Mouse (Mus musculus) limb, embryonic 14.5 days (tissue): Measurements from ENCODE around the gene D230025D16Rik. TPM values are rescaled to one million over a fixed set of nuclear protein-coding genes. Genes with fewer than 3 reads are reported as not detected.

Source experiments
- ATAC-seq: fragments of 200-750 bp; cut with Nextera tagmentation; 2 replicates; pipeline ENCODE4 v1.8.0; 2017; ENCODE audit warnings: low read depth, moderate number of reproducible peaks, moderate TSS enrichment; ENCODE audit not compliant: low FRiP score
- DNase-seq: peaks from one replicate; pipeline ENCODE4 v3.0.0-alpha.2; 2015; ENCODE audit warnings: low spot score
- H3K27ac ChIP-seq: fragments of 300-500 bp; sonication (generic); replicated peaks from 2 replicates; pipeline ENCODE4 v1.5.1; 2014; ENCODE audit warnings: low read depth, mild to moderate bottlenecking, low read length, moderate library complexity, mixed read lengths
- H3K27me3 ChIP-seq: fragments of 300-500 bp; sonication (generic); 2 replicates; pipeline ENCODE4 v1.6.1; 2014; ENCODE audit warnings: low read length, mixed read lengths; ENCODE audit not compliant: control insufficient read depth, insufficient read depth
- H3K36me3 ChIP-seq: fragments of 300-500 bp; sonication (generic); 2 replicates; pipeline ENCODE4 v1.6.1; 2014; ENCODE audit warnings: mild to moderate bottlenecking, low read length, moderate library complexity, mixed read lengths; ENCODE audit not compliant: control insufficient read depth, insufficient read depth
- H3K4me1 ChIP-seq: fragments of 300-500 bp; sonication (generic); 2 replicates; pipeline ENCODE4 v1.6.1; 2014; ENCODE audit warnings: antibody characterized with exemption, low read length, mixed read lengths; ENCODE audit not compliant: control insufficient read depth, insufficient read depth
- H3K4me2 ChIP-seq: fragments of 300-500 bp; sonication (generic); replicated peaks from 2 replicates; pipeline ENCODE4 v1.6.1; 2014; ENCODE audit warnings: low read depth, mild to moderate bottlenecking, low read length, moderate library complexity; ENCODE audit not compliant: severe bottlenecking
- H3K4me3 ChIP-seq: fragments of 300-500 bp; sonication (generic); replicated peaks from 2 replicates; pipeline ENCODE4 v1.5.1; 2014; ENCODE audit warnings: low read length
- H3K9ac ChIP-seq: fragments of 300-500 bp; sonication (generic); 2 replicates; pipeline ENCODE4 v1.6.1; 2014; ENCODE audit warnings: mild to moderate bottlenecking, low read depth, low read length, moderate library complexity; ENCODE audit not compliant: severe bottlenecking
- H3K9me3 ChIP-seq: fragments of 300-500 bp; sonication (generic); 2 replicates; pipeline ENCODE4 v1.6.1; 2016; ENCODE audit warnings: low read length; ENCODE audit not compliant: control insufficient read depth
- POLR2A ChIP-seq: fragments of 200-500 bp; IDR thresholded peaks from 2 replicates; pipeline ENCODE4 v1.8.0; 2012; ENCODE audit warnings: inconsistent platforms, mild to moderate bottlenecking, moderate library complexity, borderline replicate concordance; ENCODE audit not compliant: insufficient read depth, insufficient read length; ENCODE audit errors: extremely low read depth
- WGBS: fragments of 180-500 bp; shearing (Covaris S2); extraction: QIAGEN DNeasy Blood & Tissue Kit; methylation state at CpG from one replicate; pipeline ENCODE4 v1.1.7; 2014; 5-methylcytosine and 5-hydroxymethylcytosine counted together
- polyA plus RNA-seq, 2 experiments: library from polyadenylated mRNA; depleted of rRNA in 1 of 2; stranded (reverse) in 1 of 2; unstranded in 1 of 2; fragments of >200 nt; fragmentation: Nextera tagmentation in 1 of 2; extraction: Ambion mirVana in 1 of 2; gene quantifications; 2 replicates each; pipeline versions ENCODE4 v1.2.1 to v1.2.3; 2012 to 2014

The D230025D16Rik gene
- polyA plus RNA-seq, 2 experiments: 27.3 to 30.1 TPM

DNA sequence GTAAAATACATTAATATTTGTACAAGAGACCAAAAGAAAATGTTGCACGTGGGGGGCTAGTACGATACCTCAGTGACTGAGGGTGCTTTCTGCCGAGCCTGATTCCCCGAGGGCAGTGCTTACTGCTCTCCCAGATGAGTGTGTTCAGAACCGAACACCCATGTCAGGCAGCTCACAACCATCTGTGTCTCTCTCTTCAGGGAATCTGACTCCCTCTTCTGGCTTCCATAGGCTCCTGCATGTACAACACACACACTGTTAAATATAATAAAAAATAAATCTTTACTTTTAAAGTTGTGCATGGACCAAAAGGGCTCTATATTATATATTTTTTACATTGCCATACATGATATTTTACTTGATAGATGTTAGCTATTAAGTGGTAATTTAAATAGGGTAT, 10.8 kb upstream of the D230025D16Rik start:
- H3K4me2 ChIP-seq: no peak overlapping the region
- H3K4me1 ChIP-seq: no peaks in the 10 kb centered on the region
- no peak for ATAC-seq
- H3K36me3 ChIP-seq: 0 out of 2 replicates have a peak, but pooled peaks cover 13% of the 10 kb centered on the region
- no peak overlapping the region for H3K4me3 ChIP-seq
- H3K9ac ChIP-seq: no peak overlapping the region
- no peaks in the 10 kb centered on the region for H3K9me3 ChIP-seq
- H3K27ac ChIP-seq: no peak overlapping the region
- no peaks in the 10 kb centered on the region for H3K27me3 ChIP-seq
- WGBS: 83% methylated on average over 5 of the region's 5 CpGs
- TF ChIP-seq POLR2A: no peak
- no peak for DNase-seq

DNA sequence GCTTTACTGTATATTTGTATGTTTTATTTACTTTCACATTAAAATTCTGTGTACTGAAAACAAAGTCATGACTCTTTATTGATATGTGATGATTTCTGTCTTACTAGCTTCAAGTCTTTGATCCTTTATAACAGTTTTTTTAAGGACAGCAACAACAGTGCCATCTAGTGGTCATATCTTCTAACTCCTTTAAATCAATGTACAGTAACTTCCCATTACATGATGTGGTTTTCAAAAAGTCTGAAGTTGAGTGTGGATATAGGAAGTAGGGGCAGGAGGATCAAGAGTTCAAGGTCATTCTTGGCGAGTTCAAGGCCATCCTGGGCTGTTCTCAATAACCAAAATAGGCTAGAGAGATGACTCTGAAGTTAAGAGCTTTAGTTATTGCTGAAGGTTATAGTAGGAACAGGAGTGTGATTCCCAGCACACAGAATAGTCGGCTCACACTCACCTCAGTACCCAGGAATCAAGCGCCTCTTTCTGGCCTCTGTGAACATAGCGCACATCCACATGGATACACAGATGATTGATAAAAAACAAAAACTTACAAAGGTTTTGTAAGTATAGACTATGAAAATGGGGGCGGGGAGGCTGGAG, 6.9 kb upstream of the D230025D16Rik start:
- DNase-seq: peak; percentile 92
- 81% methylated on average over 5 of the region's 5 CpGs for WGBS
- TF ChIP-seq POLR2A: no peak
- Histone ChIP-seq H3K27me3 (no peaks in the 10 kb centered on the region), H3K9me3 (no peaks in the 10 kb centered on the region), H3K36me3 (0 out of 2 replicates have a peak, but pooled peaks cover 13% of the 10 kb centered on the region), H3K27ac (no peak overlapping the region), H3K9ac (no peak overlapping the region), H3K4me2 (no peak overlapping the region), H3K4me3 (no peak overlapping the region), H3K4me1 (no peaks in the 10 kb centered on the region)
- no peak for ATAC-seq

DNA sequence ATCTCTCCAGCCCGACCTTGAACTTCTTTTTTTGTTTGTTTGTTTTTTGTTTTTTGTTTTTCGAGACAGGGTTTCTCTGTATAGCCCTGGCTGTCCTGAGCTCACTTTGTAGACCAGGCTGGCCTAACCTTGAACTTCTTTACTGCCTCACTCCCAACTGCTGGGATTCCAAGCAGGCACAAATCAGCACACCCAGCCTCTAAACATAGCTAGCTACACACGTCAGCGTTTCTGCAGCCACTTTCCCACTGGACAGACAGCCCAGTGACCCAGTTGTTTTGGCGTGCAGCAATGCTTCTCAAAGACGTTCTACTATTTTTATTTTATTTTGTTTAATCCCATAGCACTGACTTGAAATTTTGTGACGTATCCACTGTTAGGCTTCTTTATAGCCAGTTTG, 1.1 kb upstream of the D230025D16Rik start:
- peaks cover 9% of the 10 kb centered on the region for H3K4me1 ChIP-seq
- H3K4me2 ChIP-seq: peak overlapping the region; percentile 85; the same call in 1 of the 2 replicates
- H3K27me3 ChIP-seq: no peaks in the 10 kb centered on the region
- no peak for TF ChIP-seq POLR2A
- H3K27ac ChIP-seq: peak overlapping the region; percentile 90; the same call in 1 of the 2 replicates
- no peaks in the 10 kb centered on the region for H3K36me3 ChIP-seq
- DNase-seq (no peak), ATAC-seq (no peak)
- 59% methylated on average over 7 of the region's 7 CpGs for WGBS
- H3K9ac ChIP-seq: 0 out of 2 replicates have a peak overlapping the region, but pooled peaks have one; percentile 66
- H3K4me3 ChIP-seq: no peak overlapping the region; the same call in 1 of the 2 replicates
- H3K9me3 ChIP-seq: no peaks in the 10 kb centered on the region

DNA sequence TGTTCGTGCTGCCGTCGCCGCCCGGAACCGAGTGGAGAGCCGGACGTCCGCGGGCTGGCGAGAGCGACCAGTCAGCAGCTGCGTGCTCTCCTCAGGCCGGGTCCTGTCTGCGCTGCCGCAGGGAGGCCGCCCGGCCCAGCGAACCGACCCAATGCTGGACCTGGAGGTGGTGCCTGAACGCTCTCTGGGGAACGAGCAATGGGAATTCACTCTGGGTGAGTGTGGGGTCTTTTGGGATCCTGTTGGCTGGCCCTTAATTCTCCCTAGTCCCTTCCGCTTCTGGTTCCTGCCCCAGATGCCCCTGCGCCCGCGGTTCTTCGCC, 288 bp downstream of the D230025D16Rik start:
- ATAC-seq (no peak; the same call in none of the 2 replicates), DNase-seq (no peak)
- Histone ChIP-seq H3K9ac (peak overlapping the region; percentile 85), H3K27me3 (no peaks in the 10 kb centered on the region), H3K27ac (peak overlapping the region; percentile 50), H3K9me3 (no peaks in the 10 kb centered on the region), H3K36me3 (no peaks in the 10 kb centered on the region), H3K4me2 (peak overlapping the region; percentile 85), H3K4me3 (peak overlapping the region; percentile 99), H3K4me1 (peaks cover 9% of the 10 kb centered on the region)
- WGBS: under 1% methylated on average over 19 of the region's 27 CpGs
- TF ChIP-seq POLR2A: no peak

DNA sequence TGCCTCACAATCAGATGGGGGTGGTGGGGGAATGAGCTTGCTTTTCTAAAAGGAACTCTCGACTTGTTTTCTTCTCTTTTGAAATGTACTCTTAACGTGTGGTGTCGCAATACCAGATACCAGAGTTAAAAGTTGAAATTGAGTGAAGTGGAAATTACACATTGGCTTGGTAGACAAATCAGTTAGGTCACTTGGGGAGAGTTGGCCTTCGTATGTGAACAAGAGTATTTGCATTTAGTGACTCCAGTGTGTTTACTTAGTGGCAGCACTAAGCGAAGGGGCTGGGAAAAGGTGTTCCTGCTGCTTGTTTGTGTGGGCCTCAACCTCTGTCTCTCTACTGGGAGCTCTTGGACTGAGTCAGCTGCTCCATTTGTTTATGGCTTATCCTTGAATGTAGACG, 972 bp downstream of the D230025D16Rik start:
- H3K27ac ChIP-seq: no peak overlapping the region
- peak overlapping the region; percentile 85 for H3K9ac ChIP-seq

More for the DNA sequence above, 972 bp downstream of the D230025D16Rik start:
- 23% methylated on average over 6 of the region's 6 CpGs for WGBS
- TF ChIP-seq POLR2A: no peak
- ATAC-seq: no peak
- Histone ChIP-seq H3K36me3 (no peaks in the 10 kb centered on the region), H3K4me3 (peak overlapping the region; percentile 99), H3K4me1 (peaks cover 9% of the 10 kb centered on the region), H3K9me3 (no peaks in the 10 kb centered on the region), H3K27me3 (no peaks in the 10 kb centered on the region), H3K4me2 (peak overlapping the region; percentile 85)
- DNase-seq: no peak
